Mouse (Mus musculus): Measurements from ENCODE around the gene Cdk13. TPM values are rescaled to one million over a fixed set of nuclear protein-coding genes. Genes with fewer than 3 reads are reported as not detected.

The Cdk13 gene
- 38.6 and 42.0 TPM in 2 replicates for total RNA-seq (2015; ENCODE audit: low replicate concordance)
- total RNA-seq (2017; ENCODE audit: low replicate concordance) = 48.7 and 49.8 TPM in 2 replicates

GRCm38 (mm10) chr13:17804909-17805613 lies at the start of gene Cdk13:
Gene Cdk13, minus strand, starts transcription at chr13:17805097.
- peak; percentile 91 for ATAC-seq (replicated peaks; ENCODE audit: low FRiP score, poor library complexity, severe bottlenecking)

GRCm38 (mm10) chr13:17843336-17843735 lies 38.4 kb upstream of the Cdk13 start:
- ATAC-seq (replicated peaks; ENCODE audit: low FRiP score, poor library complexity, severe bottlenecking) = no peak

GRCm38 (mm10) chr13:17842756-17843155 lies 37.9 kb upstream of the Cdk13 start:
- no peak for ATAC-seq (replicated peaks; ENCODE audit: low FRiP score, poor library complexity, severe bottlenecking)

GRCm38 (mm10) chr13:17839137-17839536 lies 34.2 kb upstream of the Cdk13 start:
- no peak for ATAC-seq (replicated peaks; ENCODE audit: low FRiP score, poor library complexity, severe bottlenecking)

GRCm38 (mm10) chr13:17838484-17838851 lies 33.6 kb upstream of the Cdk13 start:
- ATAC-seq (replicated peaks; ENCODE audit: low FRiP score, poor library complexity, severe bottlenecking) = peak; percentile 80

GRCm38 (mm10) chr13:17837610-17838483 lies 33.0 kb upstream of the Cdk13 start:
- ATAC-seq (replicated peaks; ENCODE audit: low FRiP score, poor library complexity, severe bottlenecking) = peak; percentile 52; the same call in 1 of the 2 replicates

GRCm38 (mm10) chr13:17836808-17837207 lies 31.9 kb upstream of the Cdk13 start:
- ATAC-seq (replicated peaks; ENCODE audit: low FRiP score, poor library complexity, severe bottlenecking) = no peak

- ATAC-seq (replicated peaks; ENCODE audit: low FRiP score, poor library complexity, severe bottlenecking) = no peak
Measured at GRCm38 (mm10) chr13:17832940-17833339, 28.0 kb upstream of the Cdk13 start.

- no peak for ATAC-seq (replicated peaks; ENCODE audit: low FRiP score, poor library complexity, severe bottlenecking)
Measured at GRCm38 (mm10) chr13:17817226-17817625, 12.3 kb upstream of the Cdk13 start.

- peak; percentile 47; the same call in 1 of the 2 replicates for ATAC-seq (replicated peaks; ENCODE audit: low FRiP score, poor library complexity, severe bottlenecking)
Measured at GRCm38 (mm10) chr13:17805614-17805975, 698 bp upstream of the Cdk13 start.

- ATAC-seq (replicated peaks; ENCODE audit: low FRiP score, poor library complexity, severe bottlenecking) = no peak
Measured at GRCm38 (mm10) chr13:17804058-17804841, 647 bp downstream of the Cdk13 start.

- peak; percentile 62 for ATAC-seq (replicated peaks; ENCODE audit: low FRiP score, poor library complexity, severe bottlenecking)
Measured at GRCm38 (mm10) chr13:17803331-17804057, 1.4 kb downstream of the Cdk13 start.

GRCm38 (mm10) chr13:17802880-17803279 lies 2.0 kb downstream of the Cdk13 start:
- ATAC-seq (replicated peaks; ENCODE audit: low FRiP score, poor library complexity, severe bottlenecking) = no peak

- no peak for ATAC-seq (replicated peaks; ENCODE audit: low FRiP score, poor library complexity, severe bottlenecking)
Measured at GRCm38 (mm10) chr13:17799735-17800134, 5.2 kb downstream of the Cdk13 start.

GRCm38 (mm10) chr13:17795757-17796456 lies 9.0 kb downstream of the Cdk13 start:
- ATAC-seq (replicated peaks; ENCODE audit: low FRiP score, poor library complexity, severe bottlenecking) = no peak

- ATAC-seq (replicated peaks; ENCODE audit: low FRiP score, poor library complexity, severe bottlenecking) = no peak
Measured at GRCm38 (mm10) chr13:17783643-17784042, 21.3 kb downstream of the Cdk13 start.

GRCm38 (mm10) chr13:17779923-17780322 lies 25.0 kb downstream of the Cdk13 start:
- no peak for ATAC-seq (replicated peaks; ENCODE audit: low FRiP score, poor library complexity, severe bottlenecking)

GRCm38 (mm10) chr13:17776303-17776702 lies 28.6 kb downstream of the Cdk13 start:
- no peak for ATAC-seq (replicated peaks; ENCODE audit: low FRiP score, poor library complexity, severe bottlenecking)

- no peak for ATAC-seq (replicated peaks; ENCODE audit: low FRiP score, poor library complexity, severe bottlenecking)
Measured at GRCm38 (mm10) chr13:17775364-17775763, 29.5 kb downstream of the Cdk13 start.

Data from erythroblast, adult 5-6 weeks (primary cell).